Mouse (Mus musculus) liver, embryonic 16.5 days (tissue): Measurements from ENCODE around the gene Mmaa. TPM values are rescaled to one million over a fixed set of nuclear protein-coding genes. Genes with fewer than 3 reads are reported as not detected.

Experiments used
- ATAC-seq: fragments of 200-750 bp; cut with Nextera tagmentation; 2 replicates; pipeline ENCODE4 v1.8.0; 2017; ENCODE audit warnings: low read depth, mild to moderate bottlenecking, moderate number of reproducible peaks, moderate library complexity
- H3K27ac ChIP-seq: fragments of 300-500 bp; sonication (generic); 2 replicates; pipeline ENCODE4 v1.5.1; 2014; ENCODE audit warnings: mild to moderate bottlenecking, low read length
- H3K27me3 ChIP-seq: fragments of 300-500 bp; sonication (generic); 2 replicates; pipeline ENCODE4 v1.6.1; 2014; ENCODE audit warnings: low read depth, low read length, mixed read lengths; ENCODE audit not compliant: control insufficient read depth, insufficient read depth
- H3K36me3 ChIP-seq: fragments of 300-500 bp; sonication (generic); 2 replicates; pipeline ENCODE4 v1.6.1; 2014; ENCODE audit warnings: mild to moderate bottlenecking; ENCODE audit not compliant: control insufficient read depth, insufficient read depth
- H3K4me1 ChIP-seq: fragments of 300-500 bp; sonication (generic); 2 replicates; pipeline ENCODE4 v1.6.1; 2014; ENCODE audit warnings: low read depth, low read length, mixed read lengths; ENCODE audit not compliant: control insufficient read depth
- H3K4me2 ChIP-seq: fragments of 300-500 bp; sonication (generic); 2 replicates; pipeline ENCODE4 v1.6.1; 2014; ENCODE audit warnings: low read depth, low read length, mixed read lengths
- H3K4me3 ChIP-seq: fragments of 300-500 bp; sonication (generic); 2 replicates; pipeline ENCODE4 v1.5.1; 2014; ENCODE audit warnings: low read depth, mild to moderate bottlenecking, low read length
- H3K9ac ChIP-seq: fragments of 300-500 bp; sonication (generic); 2 replicates; pipeline ENCODE4 v1.6.1; 2014; ENCODE audit warnings: low read depth, low read length
- H3K9me3 ChIP-seq: fragments of 300-500 bp; sonication (generic); replicated peaks from 2 replicates; pipeline ENCODE4 v1.6.1; 2016; ENCODE audit warnings: low read length; ENCODE audit not compliant: control insufficient read depth
- WGBS: fragments of 180-500 bp; shearing (Covaris S2); extraction: QIAGEN DNeasy Blood & Tissue Kit; methylation state at CpG from one replicate; pipeline ENCODE4 v1.1.7; 2014; ENCODE audit not compliant: insufficient replicate concordance; 5-methylcytosine and 5-hydroxymethylcytosine counted together
- polyA plus RNA-seq: library from polyadenylated mRNA; unstranded; fragments of >200 nt; fragmentation: Nextera tagmentation; extraction: Ambion mirVana; gene quantifications from 2 replicates; pipeline ENCODE4 v1.2.1, GENCODE M21; 2015

Mmaa gene
- polyA plus RNA-seq, 1 experiment from 2014 or later: 4.7 TPM

- Histone ChIP-seq H3K9me3 (no peaks in the 10 kb centered on the region), H3K9ac (no peak overlapping the region), H3K36me3 (no peaks in the 10 kb centered on the region; the same call in 1 of the 2 replicates), H3K27me3 (no peaks in the 10 kb centered on the region), H3K4me2 (no peak overlapping the region), H3K4me1 (no peaks in the 10 kb centered on the region), H3K27ac (no peak overlapping the region), H3K4me3 (no peak overlapping the region)
- no peak for ATAC-seq
- WGBS: 69% methylated on average over 8 of the region's 8 CpGs
These were observed 17.4 kb downstream of the Mmaa start for GRCm38 (mm10) chr8:79277264-79277870.

GRCm38 (mm10) chr8:79274940-79275339 is 19.8 kb downstream of the Mmaa start:
- Histone ChIP-seq H3K36me3 (no peaks in the 10 kb centered on the region; the same call in 1 of the 2 replicates), H3K4me1 (no peaks in the 10 kb centered on the region), H3K27ac (no peak overlapping the region), H3K4me2 (no peak overlapping the region), H3K9ac (no peak overlapping the region), H3K4me3 (no peak overlapping the region), H3K27me3 (no peaks in the 10 kb centered on the region), H3K9me3 (no peaks in the 10 kb centered on the region)
- ATAC-seq: no peak
- 80% methylated on average over 10 of the region's 10 CpGs for WGBS

GRCm38 (mm10) chr8:79273776-79274175 is 21.0 kb downstream of the Mmaa start:
- ATAC-seq: no peak
- no peaks in the 10 kb centered on the region for H3K9me3 ChIP-seq
- no peaks in the 10 kb centered on the region for H3K27me3 ChIP-seq
- H3K36me3 ChIP-seq: no peaks in the 10 kb centered on the region; the same call in 1 of the 2 replicates
- H3K4me3 ChIP-seq: no peak overlapping the region
- no peak overlapping the region for H3K27ac ChIP-seq
- no peak overlapping the region for H3K9ac ChIP-seq
- WGBS: 82% methylated on average over 6 of the region's 6 CpGs
- no peaks in the 10 kb centered on the region for H3K4me1 ChIP-seq
- no peak overlapping the region for H3K4me2 ChIP-seq

GRCm38 (mm10) chr8:79272676-79273075 is 22.1 kb downstream of the Mmaa start:
- H3K27ac ChIP-seq: no peak overlapping the region
- H3K36me3 ChIP-seq: no peaks in the 10 kb centered on the region; the same call in 1 of the 2 replicates
- WGBS: 73% methylated on average over 4 of the region's 4 CpGs
- H3K27me3 ChIP-seq: no peaks in the 10 kb centered on the region
- no peak for ATAC-seq
- no peaks in the 10 kb centered on the region for H3K9me3 ChIP-seq
- H3K4me2 ChIP-seq: no peak overlapping the region
- H3K4me3 ChIP-seq: no peak overlapping the region
- no peak overlapping the region for H3K9ac ChIP-seq
- no peaks in the 10 kb centered on the region for H3K4me1 ChIP-seq

GRCm38 (mm10) chr8:79268921-79269320 is 25.8 kb downstream of the Mmaa start:
- H3K27me3 ChIP-seq: no peaks in the 10 kb centered on the region
- no peak overlapping the region for H3K4me2 ChIP-seq
- H3K4me1 ChIP-seq: no peaks in the 10 kb centered on the region
- 76% methylated on average over 7 of the region's 7 CpGs for whole genome bisulfite sequencing
- H3K4me3 ChIP-seq: no peak overlapping the region
- H3K9ac ChIP-seq: no peak overlapping the region
- no peaks in the 10 kb centered on the region for H3K9me3 ChIP-seq
- no peaks in the 10 kb centered on the region; the same call in 1 of the 2 replicates for H3K36me3 ChIP-seq
- no peak overlapping the region for H3K27ac ChIP-seq
- no peak for ATAC-seq

GRCm38 (mm10) chr8:79261920-79262319 is 32.8 kb downstream of the Mmaa start:
- H3K9me3 ChIP-seq: no peaks in the 10 kb centered on the region
- H3K36me3 ChIP-seq: no peaks in the 10 kb centered on the region
- no peaks in the 10 kb centered on the region for H3K4me1 ChIP-seq
- H3K9ac ChIP-seq: no peak overlapping the region
- no peak overlapping the region for H3K27ac ChIP-seq
- H3K27me3 ChIP-seq: no peaks in the 10 kb centered on the region
- WGBS: 61% methylated on average over 5 of the region's 5 CpGs
- H3K4me2 ChIP-seq: no peak overlapping the region
- no peak overlapping the region for H3K4me3 ChIP-seq
- ATAC-seq: no peak

GRCm38 (mm10) chr8:79256076-79256705 is 38.5 kb downstream of the Mmaa start:
- Histone ChIP-seq H3K9ac (no peak overlapping the region), H3K27me3 (no peaks in the 10 kb centered on the region), H3K4me1 (no peaks in the 10 kb centered on the region), H3K9me3 (no peaks in the 10 kb centered on the region), H3K4me3 (no peak overlapping the region), H3K4me2 (no peak overlapping the region), H3K27ac (no peak overlapping the region), H3K36me3 (no peaks in the 10 kb centered on the region)
- no peak for ATAC-seq
- 67% methylated on average over 8 of the region's 8 CpGs for WGBS

GRCm38 (mm10) chr8:79253742-79254141 is 41.0 kb downstream of the Mmaa start:
- no peak overlapping the region for H3K27ac ChIP-seq
- H3K36me3 ChIP-seq: no peaks in the 10 kb centered on the region
- 71% methylated on average over 6 of the region's 6 CpGs for WGBS
- no peak for ATAC-seq
- H3K9ac ChIP-seq: no peak overlapping the region
- no peaks in the 10 kb centered on the region for H3K4me1 ChIP-seq
- no peaks in the 10 kb centered on the region for H3K9me3 ChIP-seq
- no peak overlapping the region for H3K4me3 ChIP-seq
- no peak overlapping the region for H3K4me2 ChIP-seq
- no peaks in the 10 kb centered on the region for H3K27me3 ChIP-seq

- WGBS: 80% methylated on average over 6 of the region's 6 CpGs
- no peak for ATAC-seq
- no peak within 1 kb of the TSS for H3K4me3 ChIP-seq
These were observed 46.3 kb downstream of the Mmaa start, which contains the start of gene 1700011L22Rik for GRCm38 (mm10) chr8:79248470-79248869. TSS of gene 1700011L22Rik (minus strand) at chr8:79248570.

More at GRCm38 (mm10) chr8:79248470-79248869, 46.3 kb downstream of the Mmaa start, which contains the start of gene 1700011L22Rik:
- no peak within 1 kb of the TSS for H3K9ac ChIP-seq
- H3K4me2 ChIP-seq: no peak within 1 kb of the TSS
- H3K4me1 ChIP-seq: no peaks in the 10 kb centered on the region
- H3K36me3 ChIP-seq: no peaks in the 10 kb centered on the region
- no peaks in the 10 kb centered on the region for H3K9me3 ChIP-seq
- no peak within 1 kb of the TSS for H3K27ac ChIP-seq
- H3K27me3 ChIP-seq: no peaks in the 10 kb centered on the region
